Mouse (Mus musculus) left cerebral cortex, adult 18-20 months (tissue): ENCODE measurements around the gene Ybey. TPM values are rescaled to one million over a fixed set of nuclear protein-coding genes. Genes with fewer than 3 reads are reported as not detected.

Experiments
- DNase-seq, 2 experiments: peaks; one replicate each; pipeline ENCODE4 v3.0.0; 2021 to 2022; ENCODE audit warnings: low spot score in 2 of 2, mixed read lengths in 1 of 2
- total RNA-seq, 2 experiments: library from RNA; stranded (reverse); gene quantifications; 2 replicates each; pipeline ENCODE4 v1.2.3; 2021

The Ybey gene
- total RNA-seq, 2 experiments from 2014 or later, result 4.5 TPM

- no peak for DNase-seq
Observed at GRCm38 (mm10) chr10:76445996-76446681, 22.8 kb downstream of the Ybey start.

- peak; percentile 95 to 97 for DNase-seq
Observed at GRCm38 (mm10) chr10:76442178-76443088, 26.5 kb downstream of the Ybey start, which contains the start of gene Pcnt. Pcnt (minus strand) TSS chr10:76442786.

GRCm38 (mm10) chr10:76440281-76440680 lies 28.6 kb downstream of the Ybey start, which contains the start of gene AC141477.1:
AC141477.1 (minus strand) TSS chr10:76440444.
- DNase-seq, result no peak

- no peak for DNase-seq
Observed at GRCm38 (mm10) chr10:76439107-76439890, 29.6 kb downstream of the Ybey start.

- DNase-seq, result no peak
Observed at GRCm38 (mm10) chr10:76433925-76434324, 35.0 kb downstream of the Ybey start.

GRCm38 (mm10) chr10:76425674-76426073 lies 43.2 kb downstream of the Ybey start:
- DNase-seq, result no peak

GRCm38 (mm10) chr10:76416811-76417210 lies 52.1 kb downstream of the Ybey start:
- peak; percentile 64 to 69 for DNase-seq

Other genes starting within 250 kb of the Ybey start
- gene Prmt2, start 231.2 kb downstream of the Ybey start, total RNA-seq, result 10 to 100 TPM; 62.1 to 70.2 TPM
- 100 to 1,000 TPM; 157 to 173 TPM for gene S100b, start 215.3 kb downstream of the Ybey start, total RNA-seq
- 10 to 100 TPM; 62.6 to 63.3 TPM for gene Dip2a, start 123.8 kb downstream of the Ybey start, total RNA-seq
- not detected for gene AC141477.1, start 28.7 kb downstream of the Ybey start, total RNA-seq
- gene Pcnt, start 26.3 kb downstream of the Ybey start, total RNA-seq, result 10 to 100 TPM; 22.2 to 29.9 TPM
- gene 2610028H24Rik, start 20.0 kb downstream of the Ybey start, total RNA-seq, result not detected
- gene Mcm3ap, start 187 bp downstream of the Ybey start, total RNA-seq, result 10 to 100 TPM; 51.7 to 53.7 TPM
- gene Lss, start 62.5 kb upstream of the Ybey start, total RNA-seq, result 10 to 100 TPM; 47.2 to 58.6 TPM
- not detected for gene Spatc1l, start 93.2 kb upstream of the Ybey start, total RNA-seq
- gene Ftcd, start 106.5 kb upstream of the Ybey start, total RNA-seq, result under 1 TPM in 1 of 2 experiments, not detected in 1; 0.12 TPM
- gene Col6a2, start 154.5 kb upstream of the Ybey start, total RNA-seq, result 10 to 100 TPM in 1 of 2 experiments, 1 to 10 TPM in 1; 9.3 to 16.1 TPM